Mouse (Mus musculus) embryo, embryonic 10.5 days (tissue): ENCODE results near the gene Sh3pxd2b.

Experiments used
- DNase-seq: peaks from one replicate; pipeline ENCODE4 v3.0.0-alpha.2; 2015; ENCODE audit warnings: low spot score

Gene Sh3pxd2b

GRCm38 (mm10) chr11:32425043-32425658 lies 77.5 kb downstream of the Sh3pxd2b start:
- no peak for DNase-seq

- no peak for DNase-seq
Measured at GRCm38 (mm10) chr11:32427537-32427936, 79.9 kb downstream of the Sh3pxd2b start.

- DNase-seq = peak; percentile 42
Measured at GRCm38 (mm10) chr11:32435410-32436060, 87.9 kb downstream of the Sh3pxd2b start.

- DNase-seq = no peak
Measured at GRCm38 (mm10) chr11:32442576-32442975, 95.0 kb downstream of the Sh3pxd2b start.

- no peak for DNase-seq
Measured at GRCm38 (mm10) chr11:32444266-32444665, 96.6 kb downstream of the Sh3pxd2b start.

- DNase-seq = no peak
Measured at GRCm38 (mm10) chr11:32445135-32445534, 97.5 kb downstream of the Sh3pxd2b start.

- no peak for DNase-seq
Measured at GRCm38 (mm10) chr11:32445637-32446226, 98.1 kb downstream of the Sh3pxd2b start.

- peak; percentile 80 for DNase-seq
Measured at GRCm38 (mm10) chr11:32450216-32450615, 102.6 kb downstream of the Sh3pxd2b start.

- no peak for DNase-seq
Measured at GRCm38 (mm10) chr11:32451306-32451705, 103.7 kb downstream of the Sh3pxd2b start.

- no peak for DNase-seq
Measured at GRCm38 (mm10) chr11:32452745-32453144, 105.1 kb downstream of the Sh3pxd2b start.

GRCm38 (mm10) chr11:32453353-32453915 lies 105.8 kb downstream of the Sh3pxd2b start:
- peak; percentile 13 for DNase-seq

- DNase-seq = no peak
Measured at GRCm38 (mm10) chr11:32454231-32454799, 106.7 kb downstream of the Sh3pxd2b start.

- DNase-seq = peak; percentile 98
Measured at GRCm38 (mm10) chr11:32454800-32455506, 107.3 kb downstream of the Sh3pxd2b start, which contains the start of gene Ubtd2. TSS of gene Ubtd2 (plus strand) at chr11:32455370.

GRCm38 (mm10) chr11:32455507-32456141 lies 108.0 kb downstream of the Sh3pxd2b start:
- peak; percentile 76 for DNase-seq

- DNase-seq = peak; percentile 60
Measured at GRCm38 (mm10) chr11:32456356-32456755, 108.7 kb downstream of the Sh3pxd2b start.

- DNase-seq = no peak
Measured at GRCm38 (mm10) chr11:32464282-32464681, 116.7 kb downstream of the Sh3pxd2b start.

- DNase-seq = no peak
Measured at GRCm38 (mm10) chr11:32471925-32472324, 124.3 kb downstream of the Sh3pxd2b start.

- DNase-seq = no peak
Measured at GRCm38 (mm10) chr11:32474725-32475124, 127.1 kb downstream of the Sh3pxd2b start.

- DNase-seq = no peak
Measured at GRCm38 (mm10) chr11:32475487-32476236, 128.0 kb downstream of the Sh3pxd2b start.
